Mouse (Mus musculus) E14TG2a.4 (cell line): ENCODE measurements at regions not wholly inside any gene's neighbourhood (a gene's known extent, or its start where the extent isn't known, plus 50 kb on each side); places are given as distances from the start of the nearest gene placed in this dataset.

Source experiments
- CTCF ChIP-seq: conservative IDR thresholded peaks from 2 replicates; pipeline ENCODE4 v1.5.1; 2014; ENCODE audit warnings: low read length
- NANOG ChIP-seq: IDR thresholded peaks from 2 replicates; pipeline ENCODE4 v1.6.1; 2014; ENCODE audit warnings: borderline replicate concordance, low read length, mixed read lengths
- POU5F1 ChIP-seq: IDR thresholded peaks from 2 replicates; pipeline ENCODE4 v1.6.1; 2014; ENCODE audit warnings: low read length, borderline replicate concordance

- TF ChIP-seq CTCF (no peak), POU5F1 (no peak), NANOG (no peak)
Measured at GRCm38 (mm10) chr7:133450246-133450645, 151.7 kb downstream of the Tex36 start.
